Mouse (Mus musculus) urinary bladder, postnatal 0 days (tissue): ENCODE results near the gene Mb. TPM values are rescaled to one million over a fixed set of nuclear protein-coding genes. Genes with fewer than 3 reads are reported as not detected.

ENCODE experiments used
- polyA plus RNA-seq: library from polyadenylated mRNA; unstranded; fragments of >200 nt; fragmentation: Nextera tagmentation; extraction: Ambion mirVana; gene quantifications from 2 replicates; pipeline ENCODE4 v1.2.1, GENCODE M21; 2015

Gene Mb
- polyA plus RNA-seq, result 0.60 and 0.73 TPM in 2 replicates

DNA sequence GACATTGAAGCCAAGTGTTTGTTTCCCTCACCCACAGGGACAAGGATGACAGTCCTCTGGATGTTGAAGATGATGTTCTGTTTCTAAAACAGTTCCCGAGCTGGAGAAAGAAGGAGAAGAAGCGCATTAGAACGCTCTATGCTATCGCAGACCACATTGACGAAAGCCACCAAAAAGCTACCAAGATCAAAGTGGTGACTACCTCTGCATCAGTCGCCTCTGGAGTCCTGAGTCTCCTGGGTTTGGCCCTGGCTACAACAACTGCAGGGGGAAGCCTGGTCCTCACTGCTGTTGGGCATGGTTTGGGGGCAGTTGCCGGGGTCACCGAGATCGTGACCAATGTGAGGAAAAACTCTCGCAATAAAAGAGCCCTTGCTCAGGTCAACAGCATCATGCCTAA, at the start of gene Mb:
TSS of gene Mb (minus strand) at position 101 of the 400 bp plus-strand sequence.

DNA sequence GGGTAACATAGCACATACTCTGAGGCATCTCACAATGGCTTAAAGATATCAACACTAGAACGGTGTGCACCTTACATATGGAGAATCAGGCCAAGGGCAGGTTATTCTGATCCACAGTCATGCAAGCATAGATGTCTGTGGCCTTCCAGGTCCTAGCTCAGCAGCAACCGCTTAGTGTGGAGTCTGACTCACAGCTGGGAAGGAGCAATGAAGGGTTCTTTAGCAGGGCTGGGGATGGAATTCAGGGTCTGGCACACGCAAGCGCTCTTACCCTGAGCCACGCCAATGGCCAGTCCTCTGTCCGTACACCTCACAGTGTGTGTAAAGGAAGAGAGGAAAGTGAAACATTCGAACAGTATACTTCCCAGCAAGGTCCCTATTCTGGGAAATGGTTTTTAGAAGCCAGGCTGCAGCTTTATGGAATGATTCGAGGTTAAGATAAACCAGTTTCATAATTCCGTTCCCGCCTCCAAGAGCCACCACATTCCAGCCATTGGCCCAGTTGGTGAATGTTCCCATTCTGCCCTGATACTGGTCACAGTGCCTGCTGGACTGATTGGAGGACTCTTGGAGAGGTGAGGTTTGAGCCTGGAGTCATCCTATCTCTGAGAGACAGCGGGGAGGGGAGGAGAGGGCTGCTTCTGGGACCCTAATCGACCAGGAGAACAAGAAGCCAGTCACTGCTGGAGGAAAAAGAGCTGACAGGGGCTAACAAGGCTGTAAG, 5.7 kb downstream of the Mb start, which contains the start of gene Apol6:
TSS of gene Apol6 (plus strand) at position 133 of the 724 bp plus-strand sequence.

Other genes starting within 250 kb of the Mb start
- gene Zfp251, start 179.2 kb downstream of the Mb start, polyA plus RNA-seq, result 11.6 and 12.1 TPM in 2 replicates
- 4.6 and 5.8 TPM in 2 replicates for gene Zfp7, start 171.4 kb downstream of the Mb start, polyA plus RNA-seq
- gene Gm49527, start 171.3 kb downstream of the Mb start, polyA plus RNA-seq, result not detected in 2 replicates
- gene Zfp647, start 125.2 kb downstream of the Mb start, polyA plus RNA-seq, result 2.3 TPM in 2 replicates
- gene 1110038F14Rik, start 102.2 kb downstream of the Mb start, polyA plus RNA-seq, result 37.0 and 37.8 TPM in 2 replicates
- 3.2 and 4.2 TPM in 2 replicates for gene Apol6, start 5.9 kb downstream of the Mb start, polyA plus RNA-seq